Mouse (Mus musculus): ENCODE data around the gene Gm42957.
"Not testable (repeated sequence)": the region's sequence is repeated elsewhere in the genome, so short reads cannot be mapped to it uniquely, and the experiment has no call there.

The Gm42957 gene

GRCm38 (mm10) chr3:96634928-96635879, at the start of gene Gm42957, which contains the start of gene Pex11b:
Gene Gm42957, plus strand, starts transcription at chr3:96635474.
Gene Pex11b, plus strand, starts transcription at chr3:96635376.
- peak; percentile 99 for DNase-seq

GRCm38 (mm10) chr3:96590657-96591056, 44.6 kb upstream of the Gm42957 start:
- DNase-seq, result no peak

GRCm38 (mm10) chr3:96593374-96593773, 41.9 kb upstream of the Gm42957 start:
- peak; percentile 97 for DNase-seq

- peak; percentile 100 for DNase-seq
These were observed 41.3 kb upstream of the Gm42957 start, which contains the start of gene Polr3gl for GRCm38 (mm10) chr3:96593790-96594560. Gene Polr3gl, minus strand, starts transcription at chr3:96594181.

- peak; percentile 88 for DNase-seq
These were observed 40.4 kb upstream of the Gm42957 start for GRCm38 (mm10) chr3:96594851-96595250.

- DNase-seq, result peak; percentile 85
These were observed 39.6 kb upstream of the Gm42957 start for GRCm38 (mm10) chr3:96595661-96596060.

- DNase-seq, result peak; percentile 97
These were observed 39.0 kb upstream of the Gm42957 start, which contains the start of gene Ankrd34a for GRCm38 (mm10) chr3:96596228-96596707. Gene Ankrd34a, plus strand, starts transcription at chr3:96596636.

GRCm38 (mm10) chr3:96596855-96597254, 38.4 kb upstream of the Gm42957 start:
- no peak for DNase-seq

GRCm38 (mm10) chr3:96597435-96597891, 37.8 kb upstream of the Gm42957 start:
- DNase-seq, result peak; percentile 96

GRCm38 (mm10) chr3:96598156-96599068, 36.9 kb upstream of the Gm42957 start:
- DNase-seq, result peak; percentile 99

- peak; percentile 92 for DNase-seq
These were observed 36.2 kb upstream of the Gm42957 start for GRCm38 (mm10) chr3:96599069-96599393.

GRCm38 (mm10) chr3:96599411-96599810, 35.9 kb upstream of the Gm42957 start:
- DNase-seq, result peak; percentile 91

GRCm38 (mm10) chr3:96600639-96601250, 34.5 kb upstream of the Gm42957 start, which contains the start of gene Lix1l:
Gene Lix1l, plus strand, starts transcription at chr3:96601149.
- DNase-seq, result peak; percentile 100

- DNase-seq, result peak; percentile 99
These were observed 34.0 kb upstream of the Gm42957 start for GRCm38 (mm10) chr3:96601251-96601787.

GRCm38 (mm10) chr3:96601941-96602703, 33.2 kb upstream of the Gm42957 start:
- peak; percentile 93 for DNase-seq

- no peak for DNase-seq
These were observed 32.6 kb upstream of the Gm42957 start for GRCm38 (mm10) chr3:96602704-96603084.

- DNase-seq, result peak; percentile 92
These were observed 32.0 kb upstream of the Gm42957 start for GRCm38 (mm10) chr3:96603311-96603710.

GRCm38 (mm10) chr3:96606007-96606406, 29.3 kb upstream of the Gm42957 start:
- DNase-seq, result not testable (repeated sequence)

GRCm38 (mm10) chr3:96606618-96607017, 28.7 kb upstream of the Gm42957 start:
- no peak for DNase-seq

- no peak for DNase-seq
These were observed 17.3 kb upstream of the Gm42957 start for GRCm38 (mm10) chr3:96617941-96618340.

All from heart, adult 11 months (tissue).